Mouse (Mus musculus) MEL (cell line): Measurements from ENCODE around the gene Apoa5.

Source experiments
- CTCF ChIP-seq, 3 experiments: IDR thresholded peaks in 2 of 3; conservative IDR thresholded peaks in 1 of 3; 2 replicates each; pipeline ENCODE4 v1.5.1; 2011 to 2012; ENCODE audit warnings: low read length in 3 of 3, low read depth in 2 of 3, mild to moderate bottlenecking in 2 of 3, improper control_type of control experiment in 1 of 3, inconsistent platforms in 1 of 3, mixed read lengths in 1 of 3, moderate library complexity in 1 of 3; ENCODE audit not compliant: control insufficient read depth in 1 of 3, insufficient read depth in 1 of 3, poor library complexity in 1 of 3, severe bottlenecking in 1 of 3
- MAX ChIP-seq: IDR thresholded peaks from 2 replicates; pipeline ENCODE4 v1.6.1; 2011; ENCODE audit warnings: low read length, improper control_type of control experiment
- MEF2A ChIP-seq: IDR thresholded peaks from 2 replicates; pipeline ENCODE4 v1.6.1; 2014; ENCODE audit warnings: low read depth, mild to moderate bottlenecking, inconsistent platforms, low read length, improper control_type of control experiment; ENCODE audit not compliant: poor library complexity, insufficient replicate concordance, severe bottlenecking; ENCODE audit errors: extremely low read depth
- RCOR1 ChIP-seq: IDR thresholded peaks from 2 replicates; pipeline ENCODE4 v1.6.1; 2012; ENCODE audit warnings: low read depth, mild to moderate bottlenecking, inconsistent platforms, low read length, improper control_type of control experiment

- no peak for TF ChIP-seq CTCF (IDR thresholded peaks at IDR 0.05 in 2 of 3, conservative IDR thresholded peaks at IDR 0.05 in 1 of 3; ENCODE audit: control insufficient read depth in 1 of 3, insufficient read depth in 1 of 3, low read depth in 2 of 3, low read length in 3 of 3, poor library complexity in 1 of 3, severe bottlenecking in 1 of 3)
- TF ChIP-seq MAX: no peak
- TF ChIP-seq MEF2A: no peak
- no peak for TF ChIP-seq RCOR1
These were observed 26.6 kb upstream of the Apoa5 start for GRCm38 (mm10) chr9:46241818-46242217.
